Mouse (Mus musculus) heart, embryonic 16.5 days (tissue): ENCODE measurements around the gene Sbno2. TPM values are rescaled to one million over a fixed set of nuclear protein-coding genes. Genes with fewer than 3 reads are reported as not detected.
A peak's percentile ranks its signal among the peaks of the same experiment; 100 is the strongest.

Experiments
- ATAC-seq: fragments of 200-750 bp; cut with Nextera tagmentation; replicated peaks from 2 replicates; pipeline ENCODE4 v1.8.0; 2017; ENCODE audit warnings: moderate number of reproducible peaks; ENCODE audit not compliant: insufficient read depth, low FRiP score; ENCODE audit errors: extremely low read depth
- H3K27ac ChIP-seq: fragments of 300-500 bp; sonication (generic); 2 replicates; pipeline ENCODE4 v1.5.1; 2014; ENCODE audit warnings: mild to moderate bottlenecking, low read length, control low read depth, moderate library complexity
- H3K27me3 ChIP-seq: fragments of 300-500 bp; sonication (generic); 2 replicates; pipeline ENCODE4 v1.6.1; 2014; ENCODE audit warnings: low read length, mixed read lengths; ENCODE audit not compliant: control insufficient read depth, insufficient read depth
- H3K36me3 ChIP-seq: fragments of 300-500 bp; sonication (generic); 2 replicates; pipeline ENCODE4 v1.6.1; 2014; ENCODE audit not compliant: control insufficient read depth, insufficient read depth
- H3K4me1 ChIP-seq: fragments of 300-500 bp; sonication (generic); 2 replicates; pipeline ENCODE4 v1.6.1; 2014; ENCODE audit warnings: low read length, mixed read lengths; ENCODE audit not compliant: control insufficient read depth, insufficient read depth
- H3K4me2 ChIP-seq: fragments of 300-500 bp; sonication (generic); 2 replicates; pipeline ENCODE4 v1.6.1; 2014; ENCODE audit warnings: low read depth, mild to moderate bottlenecking, control low read depth, low read length
- H3K4me3 ChIP-seq: fragments of 300-500 bp; sonication (generic); 2 replicates; pipeline ENCODE4 v1.5.1; 2014; ENCODE audit warnings: mild to moderate bottlenecking, control low read depth, low read length
- H3K9ac ChIP-seq: fragments of 300-500 bp; sonication (generic); 2 replicates; pipeline ENCODE4 v1.6.1; 2014; ENCODE audit warnings: low read length, control low read depth
- H3K9me3 ChIP-seq: fragments of 300-500 bp; sonication (generic); replicated peaks from 2 replicates; pipeline ENCODE4 v1.6.1; 2016; ENCODE audit warnings: low read length; ENCODE audit not compliant: control insufficient read depth
- WGBS: fragments of 180-500 bp; shearing (Covaris S2); extraction: QIAGEN DNeasy Blood & Tissue Kit; methylation state at CpG from one replicate; pipeline ENCODE4 v1.1.7; 2014; 5-methylcytosine and 5-hydroxymethylcytosine counted together
- polyA plus RNA-seq: library from polyadenylated mRNA; unstranded; fragments of >200 nt; fragmentation: Nextera tagmentation; extraction: Ambion mirVana; gene quantifications from 2 replicates; pipeline ENCODE4 v1.2.1, GENCODE M21; 2015

The Sbno2 gene
- polyA plus RNA-seq, 1 experiment from 2014 or later = 11.7 TPM

DNA sequence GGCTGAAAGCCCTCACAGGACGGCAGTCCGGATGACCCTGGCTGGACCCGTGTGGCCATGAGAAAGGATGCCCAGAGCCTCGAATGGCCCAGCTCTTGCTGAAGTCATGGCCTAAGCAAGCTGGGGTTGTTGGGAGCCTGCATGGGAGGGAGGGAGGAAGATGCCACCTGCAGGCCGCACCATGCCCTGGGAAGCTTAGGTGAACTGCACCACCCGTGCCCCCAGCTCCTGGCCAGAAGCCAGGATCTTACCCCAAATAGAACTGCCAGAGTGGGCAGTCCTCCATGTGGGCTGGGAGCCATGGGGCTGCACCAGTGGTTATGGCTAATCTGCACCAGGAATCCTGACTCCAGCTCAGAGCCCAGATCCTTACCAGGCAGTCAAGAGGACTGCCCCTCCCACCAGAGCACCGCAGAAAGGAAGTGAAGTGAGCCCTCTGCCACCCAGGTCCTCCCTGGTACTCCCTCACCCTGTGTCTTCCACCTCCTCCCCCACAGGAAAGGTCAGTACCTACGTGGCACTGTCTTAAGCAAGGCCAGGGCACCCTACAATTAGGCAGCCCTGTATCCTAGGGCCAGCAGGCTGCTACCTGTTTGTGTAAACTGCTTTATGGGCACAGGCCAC, 28.0 kb upstream of the Sbno2 start:
- Histone ChIP-seq H3K4me2 (no peak overlapping the region), H3K27ac (peak overlapping the region; percentile 37), H3K9ac (no peak overlapping the region; the same call in 1 of the 2 replicates), H3K9me3 (0 out of 2 replicates have a peak, but pooled peaks cover 3% of the 10 kb centered on the region), H3K36me3 (peaks cover 23% of the 10 kb centered on the region), H3K4me3 (no peak overlapping the region), H3K27me3 (peaks cover 6% of the 10 kb centered on the region; the same call in 1 of the 2 replicates), H3K4me1 (peaks cover 36% of the 10 kb centered on the region)
- 48% methylated on average over 8 of the region's 8 CpGs for WGBS
- peak; percentile 58 for ATAC-seq

DNA sequence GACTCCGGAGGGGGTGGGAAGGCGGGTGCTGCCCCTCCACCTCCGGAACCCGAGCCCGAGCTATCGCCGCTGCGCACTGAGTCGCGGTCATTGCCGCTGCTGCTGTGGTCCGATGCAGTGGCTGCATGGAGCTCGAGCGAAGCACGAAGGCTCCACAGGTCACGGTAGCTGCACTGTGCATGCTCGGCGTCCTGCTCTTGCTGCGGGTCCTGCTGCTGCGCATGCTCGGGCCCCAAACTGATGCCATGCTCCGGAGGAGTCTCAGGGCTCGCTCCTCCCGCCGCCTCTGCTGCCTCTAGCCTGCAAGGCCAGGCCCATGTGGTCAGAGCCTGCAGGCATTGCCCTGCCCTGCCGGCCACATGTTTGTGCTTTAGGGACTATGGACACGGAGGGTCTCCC, 26.6 kb upstream of the Sbno2 start:
- H3K4me2 ChIP-seq = no peak overlapping the region
- H3K9me3 ChIP-seq = 0 out of 2 replicates have a peak, but pooled peaks cover 3% of the 10 kb centered on the region
- no peak overlapping the region for H3K27ac ChIP-seq
- H3K36me3 ChIP-seq = peaks cover 36% of the 10 kb centered on the region
- H3K4me3 ChIP-seq = no peak overlapping the region
- WGBS = 60% methylated on average over 27 of the region's 27 CpGs
- H3K9ac ChIP-seq = no peak overlapping the region
- no peaks in the 10 kb centered on the region for H3K27me3 ChIP-seq
- ATAC-seq = no peak
- H3K4me1 ChIP-seq = peaks cover 23% of the 10 kb centered on the region

DNA sequence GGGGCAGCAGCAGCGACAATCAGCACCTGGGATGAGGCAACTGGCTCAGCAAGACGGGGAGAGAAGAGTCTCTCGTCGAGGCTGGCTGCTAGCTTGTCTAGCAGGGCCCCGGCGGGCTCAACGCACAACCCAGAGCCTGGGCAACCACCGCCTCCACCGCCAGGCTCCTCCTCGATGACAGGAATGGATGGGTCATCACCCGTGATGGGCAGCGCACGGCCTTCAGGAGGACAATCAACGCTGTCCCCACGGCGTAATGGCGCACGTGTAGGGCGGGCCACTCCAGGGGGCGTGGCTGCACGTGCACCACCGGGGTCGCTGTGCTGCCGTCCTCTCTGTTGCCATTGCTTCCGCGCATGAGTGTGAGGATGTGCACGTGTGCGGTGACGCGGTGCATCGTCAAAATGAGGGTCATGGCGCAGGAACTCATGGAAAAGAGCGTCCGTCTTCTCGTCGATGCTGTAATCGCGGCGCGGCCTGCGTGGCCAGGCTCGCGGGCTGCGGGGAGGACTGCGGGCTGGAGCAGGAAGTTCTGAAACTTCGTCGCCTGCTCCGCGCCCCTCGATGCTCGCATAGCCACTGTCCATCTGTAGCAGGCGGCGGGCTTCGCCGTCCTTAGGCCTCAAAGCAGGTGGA, 26.1 kb upstream of the Sbno2 start:
- Histone ChIP-seq H3K4me3 (no peak overlapping the region), H3K9me3 (0 out of 2 replicates have a peak, but pooled peaks cover 3% of the 10 kb centered on the region), H3K27me3 (no peaks in the 10 kb centered on the region), H3K36me3 (peaks cover 39% of the 10 kb centered on the region), H3K27ac (no peak overlapping the region), H3K4me2 (no peak overlapping the region), H3K9ac (no peak overlapping the region), H3K4me1 (peaks cover 19% of the 10 kb centered on the region)
- 27% methylated on average over 55 of the region's 55 CpGs for WGBS
- ATAC-seq = no peak

DNA sequence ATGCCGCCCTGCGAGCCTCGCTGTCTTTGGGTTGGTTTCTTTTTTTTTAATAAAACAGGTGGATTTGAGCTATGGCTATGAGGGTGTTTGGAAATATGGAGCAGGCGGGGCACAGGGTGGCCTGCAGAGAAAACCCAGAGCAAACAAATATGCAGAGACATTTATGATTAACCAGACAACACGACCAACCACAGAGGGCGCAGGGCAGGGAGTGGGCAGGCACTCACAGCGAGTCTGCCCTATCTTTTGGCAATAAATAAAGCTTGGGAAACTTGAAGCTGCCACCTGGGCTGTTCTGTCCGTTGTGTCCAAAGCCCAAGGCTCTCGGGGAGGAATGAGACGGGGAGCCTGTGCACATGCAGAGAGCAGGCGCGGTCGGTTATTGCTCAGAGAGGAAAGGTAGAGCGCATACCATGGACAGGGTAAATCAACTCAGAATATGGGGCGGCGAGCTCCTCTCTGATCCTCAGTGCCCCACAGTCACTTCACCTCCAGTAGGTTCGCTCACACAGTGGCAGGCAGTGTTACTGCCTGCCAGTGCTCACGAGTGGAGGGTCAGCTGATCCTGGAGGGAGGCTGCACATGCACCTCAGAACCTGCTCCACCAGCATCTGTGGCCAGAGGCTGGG, 25.1 kb upstream of the Sbno2 start:
- peaks cover 46% of the 10 kb centered on the region for H3K36me3 ChIP-seq
- peaks cover 19% of the 10 kb centered on the region for H3K4me1 ChIP-seq
- H3K4me3 ChIP-seq = no peak overlapping the region
- H3K27me3 ChIP-seq = no peaks in the 10 kb centered on the region
- 82% methylated on average over 18 of the region's 18 CpGs for whole genome bisulfite sequencing
- H3K27ac ChIP-seq = no peak overlapping the region
- H3K9me3 ChIP-seq = no peaks in the 10 kb centered on the region
- H3K9ac ChIP-seq = no peak overlapping the region
- ATAC-seq = no peak
- H3K4me2 ChIP-seq = no peak overlapping the region

DNA sequence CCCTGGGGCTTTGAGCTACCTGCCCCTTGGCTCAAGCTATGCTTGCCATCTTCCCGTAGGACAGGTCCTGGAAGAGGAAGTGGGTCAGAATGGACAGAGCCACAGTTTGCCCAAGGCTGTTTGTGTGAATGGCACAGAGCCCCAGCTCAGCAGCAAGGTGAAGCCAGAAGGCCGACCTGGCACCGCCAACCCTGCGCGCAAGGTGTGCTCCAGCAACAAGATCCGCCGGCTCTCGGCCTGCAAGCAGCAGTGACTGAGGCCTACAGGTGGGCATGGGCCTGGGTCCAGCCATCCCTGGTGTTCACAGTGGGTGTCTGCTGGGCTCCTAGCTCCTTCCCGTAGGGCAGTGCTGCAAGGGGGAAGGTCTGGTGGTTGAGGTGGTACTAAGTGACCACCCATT, 24.5 kb upstream of the Sbno2 start:
- ATAC-seq = no peak
- Histone ChIP-seq H3K9me3 (no peaks in the 10 kb centered on the region), H3K27me3 (no peaks in the 10 kb centered on the region), H3K36me3 (peaks cover 48% of the 10 kb centered on the region), H3K9ac (no peak overlapping the region), H3K4me2 (no peak overlapping the region), H3K4me1 (peaks cover 19% of the 10 kb centered on the region), H3K27ac (no peak overlapping the region), H3K4me3 (no peak overlapping the region)
- WGBS = 93% methylated on average over 9 of the region's 9 CpGs

DNA sequence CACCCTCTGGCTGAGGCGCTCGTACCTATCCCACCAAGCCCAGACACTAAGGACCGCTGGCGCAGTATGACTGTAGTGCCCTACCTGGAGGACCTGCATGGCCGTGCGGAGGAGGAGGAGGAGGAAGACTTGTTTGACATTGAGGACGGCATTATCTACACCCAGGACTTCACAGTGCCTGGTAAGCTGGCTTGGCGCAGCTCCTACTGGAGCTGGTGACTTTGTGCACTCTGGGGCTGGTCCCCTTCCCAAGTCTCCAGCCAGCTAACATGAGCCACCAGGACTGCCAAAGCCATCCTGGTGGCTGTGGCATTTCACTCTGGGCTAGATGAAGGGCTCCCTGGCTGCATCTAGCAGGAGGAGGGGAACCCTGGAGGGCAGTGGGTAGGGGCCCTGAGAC, 22.5 kb upstream of the Sbno2 start:
- Histone ChIP-seq H3K9ac (no peak overlapping the region), H3K4me2 (no peak overlapping the region), H3K4me3 (no peak overlapping the region), H3K27me3 (no peaks in the 10 kb centered on the region), H3K9me3 (no peaks in the 10 kb centered on the region), H3K27ac (no peak overlapping the region), H3K36me3 (peaks cover 49% of the 10 kb centered on the region), H3K4me1 (peaks cover 8% of the 10 kb centered on the region)
- no peak for ATAC-seq
- 93% methylated on average over 8 of the region's 8 CpGs for WGBS

DNA sequence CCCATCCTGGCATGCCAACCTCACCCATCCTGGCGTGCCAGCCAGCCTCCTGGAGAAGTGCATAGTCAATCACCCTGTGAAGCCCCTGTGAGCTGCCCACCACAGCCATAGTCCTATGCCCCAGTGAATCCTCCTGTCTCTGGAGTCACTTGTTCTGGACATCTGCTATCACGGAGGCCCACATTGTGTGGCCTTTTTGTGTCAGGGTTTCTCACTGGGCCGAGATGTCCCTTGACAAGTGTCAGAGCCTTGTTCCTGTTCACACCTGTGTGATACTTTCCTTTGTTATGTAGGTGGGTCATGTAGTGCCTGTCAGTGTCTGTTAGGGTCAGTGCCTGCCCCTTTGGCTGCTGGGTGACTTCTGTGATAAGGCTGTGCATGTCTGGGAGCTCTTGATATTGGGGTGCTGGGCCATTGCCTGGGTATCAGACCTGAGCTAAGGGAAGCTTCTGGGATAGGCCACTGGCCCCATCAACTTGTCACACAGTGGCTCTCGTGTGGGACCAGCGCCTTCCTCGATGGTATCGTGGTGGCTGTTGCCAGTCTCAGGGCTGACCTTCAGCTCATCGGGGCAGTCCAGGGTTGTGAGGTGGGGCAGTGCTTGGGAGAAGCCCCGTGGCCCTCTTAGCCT, 18.7 kb upstream of the Sbno2 start:
- Histone ChIP-seq H3K4me1 (peaks cover 13% of the 10 kb centered on the region), H3K36me3 (peaks cover 44% of the 10 kb centered on the region), H3K27me3 (no peaks in the 10 kb centered on the region), H3K9me3 (no peaks in the 10 kb centered on the region), H3K9ac (peak overlapping the region; percentile 49; the same call in 1 of the 2 replicates), H3K4me3 (no peak overlapping the region), H3K27ac (no peak overlapping the region), H3K4me2 (no peak overlapping the region)
- WGBS = 87% methylated on average over 9 of the region's 9 CpGs
- ATAC-seq = no peak

DNA sequence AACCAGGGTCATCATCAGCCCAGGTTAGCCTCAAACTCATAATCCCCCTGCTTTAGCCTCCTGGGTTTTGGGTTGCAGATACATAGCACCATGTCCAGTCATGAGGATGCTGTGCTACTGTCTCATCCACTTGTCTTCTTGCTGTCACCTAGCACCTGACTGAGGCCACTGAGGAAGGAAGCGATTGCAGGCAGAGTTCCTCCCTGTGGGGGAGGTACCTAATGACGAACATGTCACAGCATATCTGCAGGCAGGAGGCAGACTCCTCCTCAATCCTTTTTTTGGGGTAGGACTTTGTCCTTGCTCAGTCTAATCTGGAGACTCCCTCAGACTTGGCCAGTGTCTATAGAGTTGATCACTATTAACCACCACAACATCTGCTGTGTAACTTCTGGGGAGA, 16.3 kb upstream of the Sbno2 start:
- peaks cover 30% of the 10 kb centered on the region for H3K36me3 ChIP-seq
- no peaks in the 10 kb centered on the region for H3K9me3 ChIP-seq
- WGBS = 77% methylated on average over 2 of the region's 2 CpGs
- peaks cover 35% of the 10 kb centered on the region for H3K4me1 ChIP-seq
- no peak overlapping the region for H3K9ac ChIP-seq
- no peak overlapping the region for H3K4me2 ChIP-seq
- H3K27me3 ChIP-seq = no peaks in the 10 kb centered on the region
- ATAC-seq = no peak
- H3K4me3 ChIP-seq = no peak overlapping the region
- H3K27ac ChIP-seq = no peak overlapping the region

DNA sequence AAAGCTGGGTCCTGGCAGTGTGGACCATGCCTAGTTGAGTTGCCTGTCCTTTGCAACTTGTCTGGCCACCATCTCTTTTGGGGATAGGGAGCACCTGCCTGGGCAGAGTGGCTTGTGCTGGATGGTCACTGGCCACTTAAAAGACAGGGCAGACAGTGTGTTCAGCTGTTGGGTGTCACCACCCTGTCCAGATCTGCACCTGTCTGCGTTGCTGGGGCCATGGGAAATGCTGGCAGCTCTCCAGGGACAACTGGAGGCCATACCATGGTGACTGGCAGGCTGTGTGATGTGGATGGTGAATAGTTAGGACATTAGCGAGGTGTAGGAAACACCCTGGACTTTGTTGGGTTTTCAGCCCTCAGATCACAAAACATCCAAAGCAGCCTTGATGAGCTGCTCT, 14.8 kb upstream of the Sbno2 start:
- H3K4me3 ChIP-seq = no peak overlapping the region
- H3K9ac ChIP-seq = no peak overlapping the region; the same call in 1 of the 2 replicates
- ATAC-seq = no peak
- H3K4me1 ChIP-seq = peaks cover 35% of the 10 kb centered on the region
- WGBS = 44% methylated on average over 2 of the region's 2 CpGs
- peaks cover 19% of the 10 kb centered on the region for H3K36me3 ChIP-seq
- H3K27me3 ChIP-seq = no peaks in the 10 kb centered on the region
- H3K4me2 ChIP-seq = no peak overlapping the region
- no peaks in the 10 kb centered on the region for H3K9me3 ChIP-seq
- H3K27ac ChIP-seq = 0 out of 2 replicates have a peak overlapping the region, but pooled peaks have one; percentile 4
